Mouse (Mus musculus): ENCODE measurements around the gene Kcnk10.

Kcnk10 gene

GRCm38 (mm10) chr12:98396586-98396985 is 181.5 kb downstream of the Kcnk10 start:
- DNase-seq = no peak

GRCm38 (mm10) chr12:98394115-98394514 is 184.0 kb downstream of the Kcnk10 start:
- DNase-seq = no peak

- no peak for DNase-seq
Measured at GRCm38 (mm10) chr12:98391347-98391746, 186.8 kb downstream of the Kcnk10 start.

- DNase-seq = no peak
Measured at GRCm38 (mm10) chr12:98389618-98390017, 188.5 kb downstream of the Kcnk10 start.

Measured in kidney, postnatal 14 days (tissue).